Mouse (Mus musculus) midbrain, embryonic 11.5 days (tissue): ENCODE data around the gene Rxfp4. TPM values are rescaled to one million over a fixed set of nuclear protein-coding genes. Genes with fewer than 3 reads are reported as not detected.

Experiments used
- ATAC-seq: fragments of 200-750 bp; cut with Nextera tagmentation; 2 replicates; pipeline ENCODE4 v1.8.0; 2017; ENCODE audit warnings: moderate TSS enrichment, moderate library complexity; ENCODE audit not compliant: low FRiP score
- DNase-seq: peaks from one replicate; pipeline ENCODE4 v3.0.0; 2015; ENCODE audit warnings: low spot score; ENCODE audit errors: missing footprints
- H3K27ac ChIP-seq: fragments of 300-500 bp; sonication (generic); 2 replicates; pipeline ENCODE4 v1.5.1; 2014; ENCODE audit warnings: low read depth, low read length
- H3K27me3 ChIP-seq: fragments of 300-500 bp; sonication (generic); 2 replicates; pipeline ENCODE4 v1.6.1; 2014; ENCODE audit warnings: mild to moderate bottlenecking, low read length, moderate library complexity, mixed read lengths; ENCODE audit not compliant: control insufficient read depth, insufficient read depth
- H3K36me3 ChIP-seq: fragments of 300-500 bp; sonication (generic); 2 replicates; pipeline ENCODE4 v1.6.1; 2014; ENCODE audit warnings: mild to moderate bottlenecking, low read length, moderate library complexity, mixed read lengths; ENCODE audit not compliant: control insufficient read depth, insufficient read depth
- H3K4me1 ChIP-seq: fragments of 300-500 bp; sonication (generic); 2 replicates; pipeline ENCODE4 v1.6.1; 2014; ENCODE audit warnings: low read length; ENCODE audit not compliant: control insufficient read depth, insufficient read depth
- H3K4me2 ChIP-seq: fragments of 300-500 bp; sonication (generic); 2 replicates; pipeline ENCODE4 v1.6.1; 2014; ENCODE audit warnings: mild to moderate bottlenecking, moderate library complexity
- H3K4me3 ChIP-seq: fragments of 300-500 bp; sonication (generic); 2 replicates; pipeline ENCODE4 v1.5.1; 2014; ENCODE audit warnings: low read depth, low read length
- H3K9ac ChIP-seq: fragments of 300-500 bp; sonication (generic); 2 replicates; pipeline ENCODE4 v1.6.1; 2014; ENCODE audit warnings: low read length
- H3K9me3 ChIP-seq: fragments of 300-500 bp; sonication (generic); 2 replicates; pipeline ENCODE4 v1.6.1; 2016; ENCODE audit warnings: low read length; ENCODE audit not compliant: control insufficient read depth
- WGBS: fragments of 180-500 bp; shearing (Covaris S2); extraction: QIAGEN DNeasy Blood & Tissue Kit; methylation state at CpG from one replicate; pipeline ENCODE4 v1.1.7; 2014; 5-methylcytosine and 5-hydroxymethylcytosine counted together
- polyA plus RNA-seq: library from polyadenylated mRNA; unstranded; fragments of >200 nt; fragmentation: Nextera tagmentation; extraction: Ambion mirVana; gene quantifications from 2 replicates; pipeline ENCODE4 v1.2.1, GENCODE M21; 2014

The Rxfp4 gene
- polyA plus RNA-seq, 1 experiment from 2014 or later, result 0.14 TPM

DNA sequence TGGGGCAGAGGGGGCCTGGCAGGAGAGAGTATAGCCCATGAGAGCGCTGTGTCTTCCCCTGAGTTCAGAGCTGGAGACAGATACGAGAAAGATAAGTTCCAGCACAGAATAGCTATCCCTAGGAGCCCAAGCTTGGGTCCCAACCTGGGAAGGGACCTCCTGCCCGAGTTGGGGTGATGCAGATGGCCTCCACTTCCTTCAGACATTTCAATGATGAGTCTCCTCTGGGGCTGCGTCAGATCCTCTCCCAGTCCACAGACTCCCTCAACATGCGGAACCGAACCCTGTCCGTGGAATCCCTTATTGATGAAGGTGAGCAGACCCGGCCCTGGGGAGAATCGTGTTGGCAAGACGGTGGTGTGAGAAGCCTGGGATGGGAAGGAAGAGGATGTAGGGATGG is 19.9 kb downstream of the Rxfp4 start:
- no peak for DNase-seq
- Histone ChIP-seq H3K9me3 (no peaks in the 10 kb centered on the region), H3K4me1 (no peaks in the 10 kb centered on the region; the same call in 1 of the 2 replicates), H3K4me3 (no peak overlapping the region), H3K36me3 (peaks cover 56% of the 10 kb centered on the region), H3K9ac (no peak overlapping the region), H3K27me3 (no peaks in the 10 kb centered on the region), H3K4me2 (no peak overlapping the region), H3K27ac (no peak overlapping the region)
- WGBS, result 92% methylated on average over 10 of the region's 10 CpGs
- no peak for ATAC-seq

DNA sequence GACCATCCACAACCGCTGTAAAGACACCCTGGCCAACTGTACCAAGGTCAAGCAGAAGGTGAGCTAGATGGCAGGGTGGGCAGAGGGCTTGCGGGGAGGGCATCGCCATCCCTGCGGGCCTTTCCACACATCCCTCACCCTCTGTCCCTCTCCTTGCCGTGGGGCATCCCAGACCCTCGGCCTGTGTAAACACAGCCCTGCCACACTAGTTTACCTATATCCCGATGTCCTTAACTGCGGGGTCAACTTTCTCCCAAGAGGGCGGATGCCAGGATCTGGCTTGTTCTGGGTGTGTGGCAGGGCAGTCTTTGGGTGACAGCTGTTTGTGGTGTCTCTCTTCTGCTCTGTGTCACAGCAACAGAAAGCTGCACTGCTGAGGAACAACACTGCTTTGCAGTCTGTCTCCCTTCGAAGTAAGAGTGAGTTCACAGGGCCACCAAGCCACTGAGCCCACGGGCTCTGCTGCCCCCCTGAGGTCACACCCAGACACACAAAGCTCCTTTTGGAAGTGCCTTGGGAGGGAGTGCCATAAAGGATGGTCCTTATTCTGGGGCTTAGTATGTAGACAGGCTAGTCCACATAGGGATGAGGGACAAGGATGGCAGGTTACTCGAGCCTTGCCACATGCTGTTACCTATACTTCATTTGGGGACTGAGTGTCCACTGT is 20.9 kb downstream of the Rxfp4 start:
- WGBS, result 83% methylated on average over 12 of the region's 12 CpGs
- DNase-seq (peak; percentile 89), ATAC-seq (no peak)
- no peaks in the 10 kb centered on the region for H3K27me3 ChIP-seq
- H3K4me3 ChIP-seq, result no peak overlapping the region
- H3K4me1 ChIP-seq, result no peaks in the 10 kb centered on the region; the same call in 1 of the 2 replicates
- H3K36me3 ChIP-seq, result peaks cover 52% of the 10 kb centered on the region
- no peak overlapping the region for H3K4me2 ChIP-seq
- no peaks in the 10 kb centered on the region for H3K9me3 ChIP-seq
- no peak overlapping the region for H3K9ac ChIP-seq
- H3K27ac ChIP-seq, result no peak overlapping the region

DNA sequence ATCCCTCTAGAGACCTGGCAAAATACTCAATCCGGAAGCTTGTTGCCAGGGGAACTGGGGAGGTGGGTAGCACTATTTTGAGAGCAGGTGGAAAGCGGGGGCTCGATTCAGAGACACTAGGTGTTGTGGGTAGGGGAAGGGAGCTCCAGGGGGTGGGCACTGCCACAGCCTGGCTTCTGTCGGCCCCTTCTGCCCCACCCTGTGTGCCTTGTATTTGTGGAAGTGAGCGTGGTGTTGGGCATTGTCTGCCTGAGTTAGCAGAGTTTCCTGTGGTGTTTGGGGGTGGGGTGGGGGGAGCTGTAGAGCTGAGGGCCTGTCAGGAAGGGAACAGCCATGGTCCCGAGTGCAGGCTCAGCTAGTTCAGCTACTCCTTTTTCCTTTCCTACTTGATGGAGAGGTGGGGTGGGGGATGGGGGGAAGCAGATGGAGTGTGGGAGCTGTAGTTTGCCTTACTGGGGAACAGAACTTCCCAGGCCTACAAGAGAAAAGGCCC is 22.0 kb downstream of the Rxfp4 start:
- DNase-seq (no peak), ATAC-seq (no peak)
- 70% methylated on average over 6 of the region's 6 CpGs for WGBS
- Histone ChIP-seq H3K9ac (no peak overlapping the region), H3K27ac (no peak overlapping the region), H3K9me3 (no peaks in the 10 kb centered on the region), H3K36me3 (peaks cover 43% of the 10 kb centered on the region), H3K4me2 (no peak overlapping the region), H3K4me3 (no peak overlapping the region), H3K4me1 (no peaks in the 10 kb centered on the region; the same call in 1 of the 2 replicates), H3K27me3 (no peaks in the 10 kb centered on the region)

DNA sequence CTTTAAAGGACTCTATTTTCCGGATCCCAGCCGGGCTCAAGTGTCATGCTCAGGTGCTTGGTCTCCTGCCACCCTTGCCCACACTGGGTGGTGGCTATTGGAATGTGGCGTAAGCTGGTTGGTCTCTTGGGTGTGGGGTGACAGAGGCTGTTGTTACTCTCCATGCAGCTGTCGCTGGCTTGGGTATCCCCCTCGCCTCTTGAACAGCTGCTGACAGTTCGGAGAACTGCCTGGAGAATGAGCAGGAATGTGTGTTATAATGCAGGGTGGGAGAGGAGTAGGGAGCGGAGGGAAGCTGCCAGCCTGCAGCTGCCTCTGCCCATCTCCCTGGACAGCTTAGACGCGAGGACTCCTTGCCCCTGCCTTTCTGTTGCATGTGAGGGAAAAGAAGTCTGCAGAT is 22.9 kb downstream of the Rxfp4 start:
- H3K4me3 ChIP-seq, result no peak overlapping the region
- H3K4me1 ChIP-seq, result peaks cover 5% of the 10 kb centered on the region
- H3K9me3 ChIP-seq, result no peaks in the 10 kb centered on the region
- 84% methylated on average over 9 of the region's 9 CpGs for WGBS
- H3K27me3 ChIP-seq, result no peaks in the 10 kb centered on the region
- DNase-seq (no peak), ATAC-seq (no peak)
- H3K36me3 ChIP-seq, result peaks cover 34% of the 10 kb centered on the region
- no peak overlapping the region for H3K27ac ChIP-seq
- H3K4me2 ChIP-seq, result no peak overlapping the region
- H3K9ac ChIP-seq, result no peak overlapping the region

DNA sequence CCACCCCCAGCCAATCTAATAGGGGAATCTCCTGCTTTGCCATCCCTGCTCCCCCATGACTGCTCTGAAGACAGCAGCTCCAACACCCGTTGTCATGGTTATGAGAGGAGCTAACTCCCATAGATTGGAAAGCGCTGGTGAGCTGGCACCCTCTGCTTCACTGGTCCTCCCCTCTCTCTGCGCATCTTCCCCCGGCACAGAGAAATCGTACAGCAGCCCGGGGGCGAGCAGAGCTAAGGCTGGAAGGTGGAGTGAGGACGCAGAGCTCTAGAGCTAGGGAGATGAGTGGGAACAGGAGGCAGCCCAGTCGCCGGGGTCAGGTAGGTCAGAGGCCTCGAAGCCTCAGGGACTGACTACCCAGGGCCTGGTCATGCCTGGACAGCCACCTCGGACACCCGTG is 23.7 kb downstream of the Rxfp4 start:
- 74% methylated on average over 13 of the region's 13 CpGs for WGBS
- H3K4me1 ChIP-seq, result peaks cover 13% of the 10 kb centered on the region
- ATAC-seq, result no peak
- H3K27ac ChIP-seq, result no peak overlapping the region
- peaks cover 27% of the 10 kb centered on the region for H3K36me3 ChIP-seq
- H3K4me3 ChIP-seq, result no peak overlapping the region
- no peaks in the 10 kb centered on the region for H3K9me3 ChIP-seq
- no peaks in the 10 kb centered on the region for H3K27me3 ChIP-seq
- no peak overlapping the region for H3K9ac ChIP-seq
- H3K4me2 ChIP-seq, result no peak overlapping the region
- DNase-seq, result no peak

DNA sequence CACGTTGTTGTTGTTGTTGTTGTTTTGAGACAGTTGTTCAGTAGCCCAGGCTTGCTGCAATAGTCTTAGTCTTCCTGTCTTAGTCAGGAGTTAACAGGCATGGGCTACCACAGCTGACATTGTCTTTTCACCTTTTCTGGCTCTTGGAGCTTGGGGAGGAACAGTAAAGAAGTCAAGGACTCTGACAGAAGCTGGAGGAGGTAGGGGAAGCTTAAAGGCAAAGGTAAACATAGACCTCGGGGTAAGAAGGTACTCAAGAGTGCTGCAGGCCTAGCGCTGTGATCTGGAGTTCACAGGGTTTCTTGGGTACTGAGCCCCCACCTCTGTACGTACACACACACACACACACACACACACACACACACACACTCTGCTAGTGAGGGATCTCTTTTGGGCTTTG is 24.2 kb downstream of the Rxfp4 start:
- Histone ChIP-seq H3K4me3 (no peak overlapping the region), H3K27me3 (no peaks in the 10 kb centered on the region), H3K9me3 (no peaks in the 10 kb centered on the region), H3K4me1 (peaks cover 18% of the 10 kb centered on the region), H3K36me3 (peaks cover 23% of the 10 kb centered on the region), H3K27ac (no peak overlapping the region), H3K9ac (no peak overlapping the region), H3K4me2 (no peak overlapping the region)
- DNase-seq (no peak), ATAC-seq (no peak)
- WGBS, result 71% methylated on average over 4 of the region's 4 CpGs

DNA sequence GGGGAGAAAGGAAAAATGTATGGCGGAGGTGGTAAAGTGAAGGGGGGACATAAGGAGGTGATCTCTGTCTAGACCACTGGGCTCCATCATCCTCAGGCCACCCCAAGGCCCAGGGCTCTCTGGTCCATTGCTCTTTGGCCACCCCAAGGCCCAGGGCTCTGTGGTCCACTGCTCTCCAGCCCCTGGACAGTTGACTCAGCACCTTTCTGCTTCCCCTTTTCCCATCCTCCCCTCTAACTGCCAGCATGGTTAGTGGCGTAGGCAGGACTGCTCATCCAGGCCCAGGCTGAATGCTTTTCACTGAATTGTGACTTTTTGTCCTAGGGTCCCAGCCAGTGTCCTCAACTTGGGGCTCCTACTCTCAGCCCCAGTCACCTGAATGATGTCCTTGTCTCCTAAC is 25.4 kb downstream of the Rxfp4 start:
- H3K9me3 ChIP-seq, result no peaks in the 10 kb centered on the region
- DNase-seq (no peak), ATAC-seq (no peak)
- peaks cover 20% of the 10 kb centered on the region for H3K4me1 ChIP-seq
- no peak overlapping the region for H3K4me2 ChIP-seq
- no peaks in the 10 kb centered on the region for H3K27me3 ChIP-seq
- no peak overlapping the region for H3K27ac ChIP-seq
- peaks cover 13% of the 10 kb centered on the region for H3K36me3 ChIP-seq
- H3K4me3 ChIP-seq, result no peak overlapping the region
- WGBS, result 80% methylated on average over 2 of the region's 2 CpGs
- H3K9ac ChIP-seq, result no peak overlapping the region

DNA sequence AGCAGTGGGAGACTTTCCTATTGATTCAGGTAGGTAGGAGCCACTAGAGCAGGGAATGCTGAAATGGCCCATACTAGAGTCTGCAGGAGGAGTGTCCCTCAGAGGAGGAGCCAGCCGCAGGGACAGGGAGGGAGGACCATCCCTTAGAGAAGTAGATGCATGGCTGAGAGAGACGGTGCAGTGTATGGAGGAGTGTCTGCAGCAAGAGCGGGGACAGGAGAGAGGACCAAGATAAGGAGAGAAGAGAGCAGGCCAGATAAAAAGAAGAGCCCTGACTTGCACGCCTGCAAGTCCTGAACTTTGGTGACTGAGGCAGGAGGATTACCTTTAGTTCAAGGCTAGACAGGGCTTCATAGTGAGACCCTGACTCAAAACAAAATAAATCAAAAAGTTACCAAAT is 25.8 kb downstream of the Rxfp4 start:
- Histone ChIP-seq H3K4me2 (no peak overlapping the region), H3K27me3 (no peaks in the 10 kb centered on the region), H3K4me1 (peaks cover 24% of the 10 kb centered on the region), H3K27ac (no peak overlapping the region), H3K4me3 (no peak overlapping the region), H3K9ac (no peak overlapping the region), H3K9me3 (no peaks in the 10 kb centered on the region), H3K36me3 (peaks cover 13% of the 10 kb centered on the region)
- 71% methylated on average over 4 of the region's 4 CpGs for WGBS
- ATAC-seq, result no peak
- no peak for DNase-seq

DNA sequence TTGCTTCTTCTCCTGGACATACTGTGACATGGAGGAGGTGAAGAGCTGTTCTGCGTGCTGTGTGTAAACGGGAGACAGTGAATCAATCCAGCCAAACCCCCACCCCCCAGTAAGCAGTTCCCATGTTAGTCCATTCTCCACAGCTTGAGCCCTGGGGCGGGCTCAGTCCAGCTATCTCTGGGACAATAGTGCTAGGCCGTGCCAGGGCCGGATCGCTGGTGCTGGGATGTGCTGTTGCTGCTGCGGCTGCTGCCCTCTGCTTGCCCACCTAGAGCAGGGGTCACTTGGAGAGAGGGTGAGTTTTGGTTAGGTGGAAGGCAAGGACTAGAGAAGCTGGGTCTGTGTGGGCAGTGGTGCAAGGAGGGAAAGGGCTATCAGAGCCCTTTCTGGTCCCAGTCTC is 26.6 kb downstream of the Rxfp4 start:
- DNase-seq, result no peak
- 81% methylated on average over 7 of the region's 7 CpGs for WGBS
- H3K4me2 ChIP-seq, result no peak overlapping the region
- no peak for ATAC-seq
- H3K27me3 ChIP-seq, result no peaks in the 10 kb centered on the region
- H3K27ac ChIP-seq, result no peak overlapping the region
- H3K9me3 ChIP-seq, result no peaks in the 10 kb centered on the region
- H3K4me3 ChIP-seq, result no peak overlapping the region
- H3K36me3 ChIP-seq, result peaks cover 13% of the 10 kb centered on the region
- peaks cover 24% of the 10 kb centered on the region for H3K4me1 ChIP-seq
- H3K9ac ChIP-seq, result no peak overlapping the region
